Mouse (Mus musculus) lung, postnatal 0 days (tissue): ENCODE measurements around the gene Pdcd1.

Experiments
- CTCF ChIP-seq: IDR thresholded peaks from 2 replicates; pipeline ENCODE4 v1.5.1; 2016; ENCODE audit warnings: antibody characterized with exemption, mild to moderate bottlenecking
- EP300 ChIP-seq: IDR thresholded peaks from 2 replicates; pipeline ENCODE4 v1.6.1; 2016; ENCODE audit warnings: antibody characterized with exemption, mild to moderate bottlenecking, control low read depth

GRCm38 (mm10) chr1:93988786-93989185 lies 63.6 kb downstream of the Pdcd1 start:
- TF ChIP-seq CTCF (no peak), EP300 (no peak)
